Mouse (Mus musculus) regulatory T cell (primary cell): ENCODE data around the gene Pwp1.

Experiments used
- in situ Hi-C: fragments of 300-600 bp; cut with MboI, MseI; formaldehyde crosslinking; loops from one replicate; pipeline ENCODE4 v1.15.1; 2025; ENCODE audit warnings: high pct_unique_total_duplicates

Gene Pwp1

GRCm38 (mm10) chr10:85829085-85829853, at the start of gene Pwp1:
Gene Pwp1 (plus strand): TSS chr10:85829494.
- in situ Hi-C loops, result loop anchor here (5.0 kb wide), 1 partner anchor 843 kb away; no protein-coding TSS in a partner anchor

- in situ Hi-C loops, result loop anchor here (5.0 kb wide), 1 partner anchor 705 kb away; no protein-coding TSS in a partner anchor
Measured at GRCm38 (mm10) chr10:85822143-85822696, 7.1 kb upstream of the Pwp1 start.

GRCm38 (mm10) chr10:85823752-85824151, 5.5 kb upstream of the Pwp1 start:
- in situ Hi-C loops, result loop anchor here (5.0 kb wide), 1 partner anchor 704 kb away; no protein-coding TSS in a partner anchor

DNA sequence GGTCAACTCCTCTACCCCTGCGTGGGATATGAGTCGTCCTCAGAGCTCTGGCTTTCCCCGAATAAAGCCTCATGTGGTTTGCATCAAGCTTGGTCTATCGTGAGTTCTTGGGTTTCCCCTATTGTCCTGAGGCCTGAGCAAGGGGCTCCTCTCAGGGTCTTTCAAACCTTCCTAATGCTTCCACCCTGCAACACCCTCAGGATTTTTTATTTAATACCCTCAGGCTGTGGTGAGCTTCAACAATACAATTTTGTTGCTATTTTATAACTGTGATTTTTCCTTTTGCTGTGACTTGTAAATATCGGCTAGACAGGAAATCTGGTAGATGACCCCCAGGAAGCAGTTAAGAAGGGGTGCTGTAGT, 591 bp upstream of the Pwp1 start:
- in situ Hi-C loops, result loop anchor here (5.0 kb wide), 1 partner anchor 844 kb away; no protein-coding TSS in a partner anchor

DNA sequence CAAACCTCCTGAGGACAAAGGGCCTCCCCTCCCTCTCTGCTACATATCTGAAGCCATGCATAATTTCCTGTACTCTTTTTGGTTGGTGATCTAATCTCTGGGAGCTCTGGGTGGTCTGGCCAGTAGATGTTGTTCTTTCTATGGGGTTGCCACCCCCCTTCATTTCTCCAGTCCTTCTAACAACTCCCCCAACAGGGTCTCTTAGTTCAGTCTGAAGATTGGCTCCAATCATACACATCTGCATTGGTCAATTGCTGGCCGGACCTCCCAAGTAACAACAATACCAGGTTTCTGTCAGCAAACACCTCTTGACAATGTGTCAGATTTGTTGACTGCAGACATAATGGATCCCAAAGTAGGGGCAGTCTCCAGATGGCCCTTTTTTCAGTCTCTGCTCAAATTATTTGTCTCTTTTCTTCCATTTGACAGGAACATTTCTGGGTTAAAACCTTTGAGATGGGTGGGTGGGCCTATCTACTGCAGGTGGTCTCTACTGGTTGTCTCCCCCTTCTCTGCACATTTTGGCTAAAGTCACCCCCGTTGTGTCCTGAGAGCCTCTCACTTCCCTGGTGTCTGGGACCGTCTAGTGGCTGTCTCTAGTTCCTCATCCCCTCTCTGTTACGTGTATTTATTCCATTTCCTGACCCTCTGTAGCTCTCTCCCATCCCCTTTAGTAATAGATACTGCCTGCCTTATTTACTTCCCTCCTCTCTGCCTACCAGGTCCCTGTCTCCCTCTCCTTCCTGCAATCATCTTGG, 17.0 kb downstream of the Pwp1 start:
- in situ Hi-C loops, result no loop called here

GRCm38 (mm10) chr10:85871698-85872478, 42.6 kb downstream of the Pwp1 start:
- in situ Hi-C loops, result no loop called here

- in situ Hi-C loops, result no loop called here
Measured at GRCm38 (mm10) chr10:85872479-85872773, 43.1 kb downstream of the Pwp1 start.

- in situ Hi-C loops, result no loop called here
Measured at GRCm38 (mm10) chr10:85873861-85874544, 44.7 kb downstream of the Pwp1 start.

GRCm38 (mm10) chr10:85875812-85876211, 46.5 kb downstream of the Pwp1 start:
- in situ Hi-C loops, result loop anchor here (5.0 kb wide), 1 partner anchor 66 kb away; no protein-coding TSS in a partner anchor

DNA sequence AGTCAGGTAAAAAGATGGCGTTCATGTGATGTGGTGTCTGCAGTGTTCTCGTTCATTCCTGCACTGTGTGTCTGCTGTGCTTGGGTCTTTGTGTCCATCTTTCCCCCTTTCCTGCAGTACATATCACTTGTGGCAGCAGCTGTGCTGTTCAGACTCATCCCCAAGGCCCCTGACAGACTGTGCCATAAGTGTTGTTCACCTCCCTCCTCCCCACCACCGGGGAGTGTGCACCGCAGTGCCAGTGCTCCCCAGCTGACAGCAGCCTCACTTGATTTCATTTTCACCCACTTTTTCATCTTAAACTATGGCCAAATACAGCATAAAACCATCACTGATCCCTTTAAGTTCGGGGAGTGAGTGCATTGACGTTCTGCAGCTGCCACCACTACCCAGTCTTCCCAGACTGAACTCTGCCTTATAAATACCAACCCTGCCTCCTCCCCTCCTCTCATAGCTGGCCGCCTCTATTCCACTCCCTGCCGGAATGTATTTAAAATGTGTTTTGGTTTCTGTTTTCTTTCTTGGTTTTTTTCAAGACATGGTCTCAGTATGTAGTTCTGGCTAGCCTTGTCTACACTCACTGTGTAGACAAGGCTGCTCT, 50.7 kb downstream of the Pwp1 start:
- in situ Hi-C loops, result loop anchor here (5.0 kb wide), 1 partner anchor 62 kb away; no protein-coding TSS in a partner anchor

- in situ Hi-C loops, result no loop called here
Measured at GRCm38 (mm10) chr10:85916498-85917309, 87.4 kb downstream of the Pwp1 start, which contains the start of gene Prdm4. Gene Prdm4 (minus strand): TSS chr10:85917142.

GRCm38 (mm10) chr10:85927676-85928445, 98.6 kb downstream of the Pwp1 start, which contains the start of gene Ascl4:
Gene Ascl4 (plus strand): TSS chr10:85927681.
- in situ Hi-C loops, result no loop called here

- in situ Hi-C loops, result no loop called here
Measured at GRCm38 (mm10) chr10:85928499-85929207, 99.4 kb downstream of the Pwp1 start.

GRCm38 (mm10) chr10:85929208-85929591, 99.9 kb downstream of the Pwp1 start:
- in situ Hi-C loops, result no loop called here

- in situ Hi-C loops, result no loop called here
Measured at GRCm38 (mm10) chr10:85929962-85930361, 100.7 kb downstream of the Pwp1 start.

DNA sequence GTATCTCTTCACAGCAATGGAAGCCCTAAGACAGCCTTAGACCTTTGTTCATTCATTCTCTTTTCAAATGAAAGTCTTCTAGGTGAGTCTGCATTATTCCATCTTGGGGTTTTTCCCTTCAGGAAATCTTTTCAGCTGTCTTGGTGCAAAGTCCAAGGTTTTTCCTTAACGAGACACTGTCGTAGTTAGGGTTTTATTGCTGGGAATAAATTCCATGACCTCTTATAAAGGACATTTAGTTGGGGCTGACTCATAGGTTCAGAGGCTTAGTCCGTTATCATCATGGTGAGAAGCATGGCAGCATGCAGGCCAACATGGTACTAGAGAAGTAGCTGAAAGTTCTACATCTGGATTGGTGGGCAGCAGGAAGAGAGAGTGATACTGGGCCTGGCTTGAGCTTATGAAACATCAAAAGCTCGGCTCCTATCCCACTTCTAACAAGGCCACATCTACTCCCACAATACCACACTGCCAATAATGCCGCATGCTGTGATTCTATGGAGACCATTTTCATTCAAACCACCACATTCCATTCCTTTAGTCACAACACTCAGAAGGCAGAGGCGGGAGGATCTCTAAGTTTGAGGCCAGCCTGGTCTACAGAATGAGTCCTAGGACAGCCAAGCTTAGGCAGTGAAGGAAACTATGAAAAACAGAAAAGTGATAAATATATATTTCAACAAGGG, 107.1 kb downstream of the Pwp1 start:
- in situ Hi-C loops, result loop anchor here (5.0 kb wide), 2 partner anchors 754 to 776 kb away; no protein-coding TSS in a partner anchor
